Mouse (Mus musculus) thymus, postnatal 36 days (tissue): ENCODE data around the gene Usp32.

ENCODE experiments used
- DNase-seq, 2 experiments: peaks; one replicate each; pipeline ENCODE4 v3.0.0; 2022; ENCODE audit warnings: mixed read lengths in 2 of 2

Gene Usp32

DNA sequence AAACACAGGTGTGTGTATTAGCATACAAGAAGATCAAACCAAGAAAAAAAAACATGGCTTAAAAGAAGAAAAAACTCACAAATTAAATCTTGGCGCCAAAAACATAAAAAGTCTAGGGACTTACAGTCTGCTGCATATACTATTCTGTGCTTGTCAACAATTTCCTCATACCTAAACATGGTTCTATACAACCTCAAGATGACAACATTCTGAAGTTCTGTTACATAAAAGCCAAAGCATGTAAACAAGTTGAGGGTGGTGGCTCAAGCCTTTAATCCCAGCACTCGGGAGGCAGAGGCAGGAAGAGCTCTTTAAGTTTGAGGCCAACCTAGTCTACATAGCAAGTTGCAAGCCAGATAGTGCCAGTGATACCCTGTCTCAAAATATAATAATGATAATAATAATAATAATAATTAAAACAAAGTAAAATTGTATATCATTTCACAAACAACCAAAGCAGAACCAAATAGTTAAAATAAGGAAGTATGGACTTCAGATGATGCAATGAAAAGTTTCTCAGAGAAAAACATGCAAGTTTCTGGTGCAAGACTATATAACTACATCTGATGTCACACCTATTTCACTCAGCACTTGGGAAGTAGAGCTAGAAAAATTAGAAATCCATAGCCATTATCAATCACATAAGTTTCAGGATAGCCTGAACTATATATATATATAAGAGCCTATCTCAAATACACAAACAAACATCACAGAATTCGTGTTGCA is 16.5 kb downstream of the Usp32 start:
- no peak for DNase-seq

DNA sequence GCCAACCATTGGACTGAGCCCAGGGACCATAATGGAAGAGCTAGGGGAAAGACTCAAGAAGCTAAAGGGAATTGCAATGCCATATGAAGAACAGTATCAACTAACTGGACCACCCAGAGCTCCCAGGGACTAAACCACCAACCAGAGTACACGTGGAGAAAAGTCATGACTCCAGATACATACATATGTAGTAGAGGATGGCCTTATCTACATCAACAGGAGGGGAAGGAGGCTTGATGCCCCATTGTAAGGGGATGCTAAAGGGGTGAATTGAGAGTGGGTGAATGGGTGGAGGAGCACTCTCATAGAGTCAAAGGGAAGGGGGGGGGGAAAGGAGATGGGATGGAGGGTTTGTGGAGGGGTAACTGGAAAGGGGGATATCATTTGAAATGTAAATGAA is 17.9 kb downstream of the Usp32 start:
- no peak for DNase-seq

DNA sequence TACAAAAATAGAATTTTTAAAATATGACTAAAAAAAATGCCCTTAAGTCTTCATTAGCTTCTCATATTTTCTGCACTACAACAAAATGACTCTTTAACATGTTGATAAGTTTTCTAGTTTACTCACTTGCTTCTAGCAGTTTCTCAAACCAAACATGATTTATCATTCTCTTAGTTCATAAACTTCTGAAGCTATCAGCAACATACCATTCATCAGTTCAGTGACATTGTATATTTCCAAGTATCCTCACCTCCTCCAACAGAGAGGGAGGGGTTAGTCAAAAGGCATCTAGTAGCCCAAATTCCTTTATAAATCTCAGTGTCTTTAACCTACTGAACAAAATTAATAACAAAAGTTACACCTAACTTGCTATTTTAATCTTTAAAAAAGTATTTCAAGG is 22.8 kb downstream of the Usp32 start:
- no peak for DNase-seq

DNA sequence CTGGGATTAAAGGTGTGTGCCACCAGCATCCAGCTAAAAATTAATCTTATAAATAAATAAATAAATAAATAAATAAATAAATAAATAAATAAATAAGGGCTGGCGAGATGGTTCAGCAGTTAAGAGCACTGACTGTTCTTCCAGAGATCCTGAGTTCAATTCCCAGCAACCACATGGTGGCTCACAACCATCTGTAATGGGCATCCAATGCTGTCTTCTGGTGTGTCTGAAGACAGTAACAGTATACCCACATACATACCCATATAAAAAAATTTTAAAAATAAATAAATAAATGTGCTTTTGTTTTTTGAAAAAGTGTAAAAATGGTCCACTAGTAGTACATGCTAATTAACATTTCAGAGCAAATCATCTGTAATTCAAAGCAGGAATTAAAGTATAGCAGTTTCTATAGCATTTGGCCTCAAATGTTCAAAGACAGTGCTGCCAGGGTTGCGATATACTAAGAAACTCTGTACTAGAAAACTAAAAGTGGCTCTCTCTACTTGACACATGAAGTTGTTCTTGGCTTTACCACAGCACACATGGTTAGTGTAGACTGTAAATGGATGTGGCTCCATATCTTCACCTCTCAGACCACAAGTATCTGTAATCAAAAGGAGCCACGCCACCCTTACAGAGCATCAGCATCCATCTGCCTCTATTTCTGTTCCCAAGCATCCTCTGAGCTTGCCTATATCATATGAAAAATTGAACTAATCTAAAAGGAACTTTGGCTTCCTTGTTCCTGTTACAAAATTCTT is 23.7 kb downstream of the Usp32 start:
- no peak for DNase-seq

DNA sequence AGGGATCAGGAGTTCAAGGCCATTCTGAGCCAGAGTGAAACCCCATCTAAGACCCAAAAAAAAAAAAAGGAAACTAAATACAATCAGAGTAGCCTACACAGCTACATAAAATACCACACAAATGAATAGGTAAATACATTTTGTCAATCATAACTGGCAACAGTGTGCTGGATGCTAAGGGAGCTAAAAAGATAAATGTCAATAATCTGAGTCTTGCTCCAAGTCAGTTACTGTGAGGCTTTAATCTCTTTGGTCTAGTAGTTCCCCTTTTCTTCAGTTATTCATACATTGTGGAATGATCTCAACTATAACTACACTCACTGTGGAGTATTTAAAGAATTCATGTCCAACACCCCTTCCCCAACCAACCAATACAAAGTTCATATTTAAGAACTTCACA is 30.0 kb downstream of the Usp32 start:
- DNase-seq, result no peak

DNA sequence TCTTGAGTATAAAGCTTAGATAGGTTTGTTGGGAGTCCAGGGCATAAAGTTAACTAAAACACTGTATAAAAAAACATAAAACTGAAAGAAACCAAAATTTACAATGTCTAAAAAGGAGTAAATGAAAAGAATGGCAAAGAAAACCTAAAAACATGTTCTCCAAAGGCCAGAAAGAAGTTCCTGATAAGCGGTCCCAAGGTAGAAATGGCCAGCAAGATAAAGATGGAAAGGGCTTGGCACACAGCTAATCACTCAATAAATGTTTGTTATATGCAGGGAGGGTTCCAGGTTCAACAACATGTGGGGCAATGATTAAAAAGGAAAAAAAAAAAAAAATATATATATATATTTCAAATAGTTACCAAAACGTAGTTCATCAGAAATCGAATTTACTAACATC is 32.7 kb downstream of the Usp32 start:
- no peak for DNase-seq

DNA sequence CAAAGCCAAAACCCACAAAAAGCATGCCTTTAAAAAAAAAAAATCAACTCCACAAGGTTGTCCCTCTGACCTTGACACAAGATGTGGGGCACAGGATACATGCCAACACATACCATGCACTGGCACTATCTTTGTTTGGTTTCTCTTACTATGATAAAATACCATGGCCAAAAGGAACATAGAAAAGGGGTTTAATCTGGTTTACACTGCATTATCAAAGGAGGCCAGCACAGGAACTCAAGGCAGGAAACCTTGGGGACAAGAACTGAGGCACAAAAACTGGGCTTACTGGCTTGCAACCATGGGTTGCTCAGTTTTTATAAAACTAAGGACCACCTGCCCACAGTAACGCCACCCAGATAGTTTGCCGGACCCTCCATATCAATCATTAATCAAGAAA is 34.1 kb downstream of the Usp32 start:
- DNase-seq, result no peak

DNA sequence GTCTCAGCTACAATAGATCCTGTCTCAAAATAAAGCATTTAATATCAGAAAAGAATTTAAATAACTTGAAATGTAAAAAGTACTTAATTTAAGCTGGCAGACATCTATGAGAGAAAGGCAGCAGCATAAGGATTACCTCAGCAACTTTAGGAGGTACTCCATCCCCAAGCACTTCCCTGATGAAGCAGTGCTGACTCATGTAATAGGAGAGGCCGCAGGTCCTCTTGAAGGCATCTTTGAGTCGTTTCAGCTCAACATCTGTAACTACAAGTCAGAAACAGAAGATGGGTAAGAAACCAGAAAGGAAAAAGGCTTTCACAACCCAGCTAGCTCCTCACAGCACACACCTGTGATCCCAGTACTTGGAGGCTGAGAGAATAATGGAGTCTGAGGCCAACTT is 36.2 kb downstream of the Usp32 start:
- DNase-seq, result no peak

DNA sequence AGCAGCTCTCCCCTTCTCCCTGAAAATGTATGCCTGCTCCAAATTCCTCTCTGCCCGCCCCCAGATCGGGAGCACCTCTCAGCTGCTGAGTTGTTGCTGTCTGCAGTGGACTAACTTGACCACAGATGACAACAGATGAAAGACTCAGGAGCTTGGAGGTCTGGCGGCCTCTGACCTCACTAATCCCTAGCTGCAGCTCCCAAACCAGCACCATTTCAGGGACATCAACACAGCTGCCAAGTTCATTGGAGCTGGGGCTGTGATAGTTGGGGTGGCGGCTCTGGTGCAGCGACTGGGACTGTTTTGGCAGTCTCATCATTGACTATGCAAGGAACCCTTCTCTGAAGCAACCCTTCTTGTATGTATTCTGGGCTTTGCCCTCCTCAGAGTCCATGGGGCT is 44.8 kb downstream of the Usp32 start:
- DNase-seq, result no peak

DNA sequence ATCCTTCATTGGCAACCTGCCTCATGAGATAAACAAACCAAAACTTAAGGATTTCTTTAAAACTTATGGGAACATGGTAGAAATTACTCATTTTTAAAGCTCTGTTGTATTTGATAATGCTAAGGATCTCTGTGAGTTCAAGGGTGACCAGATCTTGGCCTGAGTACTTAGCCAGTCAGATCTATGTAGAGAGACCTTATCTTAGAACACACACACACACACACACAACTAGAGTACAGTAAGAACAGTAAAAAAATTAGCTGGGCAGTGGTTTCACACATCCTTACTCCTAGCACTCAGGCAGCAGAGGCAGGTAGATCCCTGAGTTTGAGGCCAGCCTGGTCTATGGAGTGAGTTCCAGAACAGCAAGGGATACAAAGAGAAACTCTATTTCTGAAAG is 53.7 kb downstream of the Usp32 start:
- DNase-seq, result no peak

DNA sequence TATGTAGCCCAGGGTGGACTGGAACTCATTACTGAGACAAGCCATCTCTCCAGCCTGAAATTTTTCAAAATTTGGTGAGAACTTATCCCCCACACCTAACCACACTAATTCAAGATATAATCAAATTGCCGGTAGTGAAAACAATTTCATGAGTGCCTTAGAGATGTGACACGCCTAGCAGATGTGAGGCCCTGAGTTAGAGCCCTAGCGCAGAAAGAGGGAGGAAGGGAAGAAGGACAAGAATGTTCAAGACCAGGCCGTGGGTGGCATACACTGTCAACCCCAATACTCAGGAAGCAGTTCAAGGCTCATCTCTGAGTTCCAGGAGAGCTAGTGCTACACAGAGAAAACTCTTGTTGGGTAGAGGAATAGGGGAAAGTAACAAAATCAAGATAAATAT is 72.1 kb downstream of the Usp32 start:
- no peak for DNase-seq

DNA sequence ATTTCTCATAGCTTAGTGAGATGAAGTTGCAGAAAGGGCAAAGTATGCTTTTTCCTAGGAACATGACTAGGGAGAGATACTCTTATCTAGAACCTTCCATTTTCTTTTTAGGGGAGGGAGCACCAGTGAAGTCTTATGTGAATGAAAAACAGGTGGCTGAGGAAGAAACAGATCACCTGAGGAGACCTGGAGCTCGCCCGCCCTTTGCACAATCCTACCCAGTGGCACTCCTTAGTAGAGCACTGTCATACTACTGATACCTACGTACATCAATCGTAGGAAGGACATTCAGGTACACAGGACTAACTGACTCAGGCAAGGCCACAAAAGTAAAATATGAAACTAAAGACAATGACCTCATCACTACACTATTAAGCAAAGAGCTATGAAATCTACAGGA is 81.4 kb downstream of the Usp32 start:
- DNase-seq, result no peak

DNA sequence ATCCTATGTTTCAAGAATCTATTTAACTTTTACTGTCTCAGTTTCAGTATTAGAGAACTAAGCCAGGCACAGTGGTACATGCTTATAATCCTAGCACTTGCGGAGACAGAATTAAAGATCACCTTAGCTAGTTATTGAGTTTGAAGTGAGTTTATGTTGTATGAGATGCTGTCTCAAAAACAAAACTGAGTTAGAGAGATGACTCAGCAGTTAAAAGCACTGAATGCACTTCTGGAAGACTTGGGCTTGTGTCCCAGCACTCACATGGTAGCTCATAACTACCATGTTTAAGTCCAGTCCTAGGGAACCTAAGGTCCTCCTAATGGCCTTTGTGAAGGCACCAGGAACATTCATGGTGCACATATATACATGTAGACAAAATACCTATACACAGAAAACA is 82.4 kb downstream of the Usp32 start:
- DNase-seq, result no peak

DNA sequence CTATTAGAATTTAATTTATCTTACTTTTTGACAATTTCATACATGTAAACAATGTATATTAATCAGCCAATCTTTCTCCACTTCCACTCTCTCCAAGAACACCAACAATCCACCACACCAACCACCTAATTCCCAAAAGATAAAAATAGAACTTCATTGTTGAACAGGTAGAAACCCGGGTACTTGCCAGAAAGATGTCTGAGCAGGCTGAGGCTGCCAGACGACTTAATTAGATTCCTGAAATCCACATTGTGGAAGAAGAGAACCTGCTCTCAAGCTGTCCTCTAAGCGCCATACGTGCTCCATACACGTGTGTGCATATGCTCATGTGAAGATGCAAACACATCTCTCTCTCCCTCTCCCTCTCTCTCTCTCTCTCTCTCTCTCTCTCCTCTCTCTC is 83.1 kb downstream of the Usp32 start:
- no peak for DNase-seq

DNA sequence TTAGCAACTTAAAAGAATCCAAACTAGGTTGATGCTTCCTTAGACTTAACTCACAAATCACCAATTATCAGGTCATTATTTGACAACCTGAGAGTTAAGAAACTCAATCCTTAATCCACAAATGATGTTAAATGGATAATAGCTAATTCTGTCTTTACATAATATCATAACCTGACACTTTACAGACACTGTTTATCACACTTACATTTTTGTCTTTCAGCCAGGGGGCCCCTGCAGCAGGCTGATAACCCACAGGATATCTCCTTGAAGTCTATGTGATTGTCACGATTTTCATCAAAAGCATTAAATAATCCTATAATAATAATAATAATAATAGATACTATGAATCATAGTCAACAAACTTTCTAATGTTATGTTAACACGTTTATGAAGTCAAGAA is 84.4 kb downstream of the Usp32 start:
- no peak for DNase-seq

DNA sequence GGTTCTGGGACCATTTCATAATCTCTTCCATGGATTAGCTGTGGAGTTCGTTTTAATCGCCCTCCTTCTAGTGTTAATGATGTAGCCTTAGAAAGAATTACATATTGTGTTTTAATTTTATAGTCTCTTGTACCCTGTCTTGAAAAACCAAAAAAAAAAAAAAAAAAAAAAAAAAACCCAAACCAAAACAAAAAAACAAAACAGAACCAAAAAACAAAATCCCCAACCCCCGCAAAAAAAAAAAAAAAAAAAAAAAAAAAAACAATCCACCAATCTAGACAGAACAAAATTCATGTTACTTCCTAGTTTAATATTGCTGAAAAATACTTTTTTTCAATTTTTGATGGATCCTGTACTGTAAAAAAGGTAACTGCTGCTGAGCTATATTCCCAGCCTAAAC is 100.7 kb downstream of the Usp32 start:
- DNase-seq, result no peak

DNA sequence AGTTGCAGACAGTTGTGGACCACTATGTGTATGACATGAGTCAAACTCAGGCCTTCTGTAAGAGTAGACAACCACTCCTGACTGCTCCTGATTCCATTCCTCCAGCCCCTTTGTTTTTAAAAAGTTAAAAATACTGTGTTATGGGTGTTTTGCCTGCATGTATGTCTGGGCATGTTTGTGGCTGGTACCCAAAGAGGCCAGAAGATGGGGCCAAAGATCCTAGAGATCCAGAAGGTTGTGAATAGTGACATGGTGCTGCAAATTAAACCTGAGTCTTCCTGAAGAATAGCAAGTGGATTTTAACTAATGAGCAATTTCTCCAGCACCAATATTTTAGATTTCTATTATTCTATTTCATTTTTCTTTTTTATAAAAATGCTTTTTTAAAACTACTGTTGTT is 126.8 kb downstream of the Usp32 start:
- DNase-seq, result no peak

DNA sequence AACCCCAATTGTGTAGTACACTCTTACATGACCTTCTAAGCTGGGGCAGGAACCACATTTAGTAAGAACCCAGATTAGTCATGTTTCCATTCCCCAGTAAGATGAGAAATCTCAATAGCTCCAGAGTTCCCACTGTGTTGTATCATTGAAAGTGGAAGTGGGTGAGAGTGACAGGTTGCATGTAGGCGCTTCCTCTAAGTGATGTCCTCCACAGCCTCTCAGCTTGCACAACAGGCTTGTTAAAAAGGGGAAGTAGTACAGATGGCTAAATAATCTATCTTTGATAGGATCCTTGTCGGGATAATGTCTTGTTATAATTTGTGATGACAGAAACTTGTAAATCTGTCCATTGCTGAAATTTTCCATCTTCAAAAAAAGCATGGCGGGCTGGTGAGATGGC is 136.4 kb downstream of the Usp32 start:
- no peak for DNase-seq

DNA sequence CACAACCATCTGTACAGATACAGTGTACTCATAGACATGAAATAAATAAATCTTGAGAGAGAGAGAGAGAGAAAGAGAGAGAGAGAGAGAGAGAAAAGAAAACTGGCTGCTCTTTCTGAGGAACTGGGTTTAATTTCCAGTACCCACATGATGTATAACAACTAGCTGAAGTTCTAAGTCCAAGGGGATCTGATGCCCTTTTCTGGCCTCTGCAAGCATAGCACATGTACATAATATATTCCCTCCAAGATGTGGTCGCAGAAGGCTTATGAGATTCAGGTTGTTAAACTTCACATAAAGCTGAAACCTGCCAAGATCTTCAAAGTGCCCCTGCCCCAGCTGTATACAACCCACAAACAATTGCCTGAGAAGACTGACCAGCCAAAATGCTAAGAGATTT is 144.7 kb downstream of the Usp32 start:
- DNase-seq, result no peak

DNA sequence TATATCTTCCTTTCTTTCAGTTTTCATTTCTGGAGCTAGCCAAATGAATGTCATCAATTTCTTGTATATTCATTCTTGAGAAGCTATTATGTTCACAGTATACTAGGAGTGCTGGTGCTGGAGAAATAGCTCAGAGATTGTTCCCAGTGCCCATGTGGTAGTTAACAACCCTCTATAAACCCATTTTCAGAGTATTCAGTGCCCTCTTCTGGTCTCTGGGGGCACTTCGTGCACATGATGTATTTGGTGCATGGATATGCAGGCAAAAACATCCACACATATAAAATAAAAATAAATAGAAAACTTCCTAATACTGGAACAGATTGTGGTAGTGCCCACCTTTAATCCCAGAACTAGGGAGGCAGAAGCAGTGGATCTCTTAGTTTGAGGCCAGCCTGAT is 147.0 kb downstream of the Usp32 start:
- DNase-seq, result no peak

DNA sequence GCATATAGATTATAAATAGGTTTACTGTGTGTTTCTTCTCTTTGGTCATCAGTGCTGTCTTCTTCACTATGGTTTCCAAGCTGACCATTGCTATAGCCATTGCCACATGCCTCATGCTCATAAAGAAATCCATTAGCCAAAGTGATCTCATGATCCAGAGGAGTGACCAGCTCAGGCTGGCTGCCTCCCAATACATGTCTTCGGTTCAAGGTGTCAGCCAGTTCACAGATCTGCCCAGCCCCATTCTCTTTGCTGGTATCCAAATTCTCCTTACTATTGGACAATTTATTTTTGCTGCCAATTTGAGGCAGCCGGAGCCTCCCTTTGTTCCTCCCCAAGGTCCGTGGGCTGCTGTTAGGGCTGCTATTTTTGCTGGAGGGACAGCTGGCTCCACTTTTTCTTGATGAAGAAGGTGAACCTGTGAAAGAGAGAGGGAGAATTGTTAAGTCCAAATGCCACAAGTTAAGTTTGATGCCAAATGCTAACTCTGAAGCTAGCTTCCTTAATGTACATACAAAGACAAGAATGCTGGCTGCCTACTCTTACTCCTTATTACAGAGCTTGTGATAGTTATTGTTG is 151.5 kb downstream of the Usp32 start:
- DNase-seq, result no peak

DNA sequence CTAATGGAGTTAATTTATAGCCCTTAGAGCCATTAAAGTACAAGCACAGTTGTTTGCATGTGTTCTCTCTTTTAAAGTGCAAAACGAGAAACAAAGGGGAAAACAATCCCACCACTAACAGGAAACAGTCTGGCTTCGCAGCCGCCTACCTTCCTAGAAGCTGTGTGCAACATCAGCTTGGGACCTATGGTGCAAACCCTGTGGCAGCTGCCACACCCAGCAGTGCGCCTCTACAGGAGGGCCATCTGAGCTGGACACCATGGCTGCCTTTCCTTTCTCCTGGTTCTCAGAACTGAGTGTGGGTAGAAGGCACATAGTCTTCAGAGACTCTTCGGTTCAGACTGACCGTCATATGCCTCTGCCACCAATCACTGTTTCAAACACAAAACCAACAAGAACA is 154.5 kb downstream of the Usp32 start:
- DNase-seq, result no peak

DNA sequence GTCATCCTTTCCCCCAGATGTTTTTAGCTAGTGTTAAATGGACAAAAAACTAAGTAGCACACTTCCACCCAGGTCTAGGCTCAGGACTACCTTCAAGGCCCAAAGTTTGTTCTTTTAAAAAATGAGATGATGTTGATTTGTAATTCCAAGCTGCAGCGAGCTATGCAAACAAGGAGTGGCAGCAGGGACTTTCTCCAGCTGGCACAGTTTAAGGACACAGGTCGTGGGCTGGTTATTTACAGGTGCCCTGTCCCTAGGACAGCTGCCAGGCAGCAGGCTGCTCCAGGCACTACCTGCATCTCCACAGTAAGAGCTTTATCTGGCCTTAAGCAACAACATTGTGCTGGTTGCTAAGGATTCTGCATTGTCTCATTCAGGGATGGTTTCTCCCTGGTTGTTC is 159.3 kb downstream of the Usp32 start:
- no peak for DNase-seq

DNA sequence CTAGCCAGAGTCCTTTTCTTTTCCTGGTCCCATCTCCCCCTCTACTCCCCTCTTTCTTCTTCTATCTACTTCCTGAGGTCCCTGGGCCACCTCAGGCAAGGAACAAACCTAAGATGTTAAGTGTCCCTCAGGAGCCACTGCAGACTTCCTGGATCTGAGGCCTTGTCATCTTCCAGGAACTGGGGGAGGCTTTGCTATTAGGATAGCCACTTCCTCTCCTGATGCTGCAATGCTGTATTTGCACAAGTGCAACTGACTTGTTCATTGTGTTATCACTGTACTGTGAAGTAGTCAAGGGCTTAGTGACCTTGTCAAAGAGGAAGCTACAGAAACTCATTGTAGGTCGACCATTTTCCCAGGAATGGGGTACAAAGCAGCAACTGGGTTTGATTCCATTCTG is 160.6 kb downstream of the Usp32 start:
- no peak for DNase-seq

DNA sequence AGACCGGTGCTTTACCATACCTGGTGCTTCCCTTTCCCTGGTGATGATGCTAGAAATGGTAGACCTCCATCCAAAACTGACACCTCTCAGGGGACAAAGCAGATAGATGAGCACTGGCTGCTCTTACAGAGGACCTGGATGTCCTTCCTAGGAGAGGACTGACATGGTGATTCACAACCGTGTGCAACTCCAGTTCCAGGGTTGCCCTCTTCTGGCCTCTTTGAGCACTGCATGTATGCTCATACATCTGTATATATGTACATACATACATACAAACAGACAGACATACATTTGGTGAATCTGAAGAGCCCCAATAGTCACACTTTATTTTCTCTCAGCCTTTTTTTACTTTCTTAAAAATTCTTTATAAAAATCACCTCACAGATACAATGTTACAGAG is 161.8 kb downstream of the Usp32 start:
- DNase-seq, result peak in 1 of 2 experiments; percentile 6
